Mouse (Mus musculus) kidney, adult 18-20 months (tissue): ENCODE measurements around the gene Oas1g.
"Not testable (repeated sequence)": the region's sequence is repeated elsewhere in the genome, so short reads cannot be mapped to it uniquely, and the experiment has no call there.

Experiments
- DNase-seq: peaks from one replicate; pipeline ENCODE4 v3.0.0; 2021

Oas1g gene

GRCm38 (mm10) chr5:120887413-120887812 lies at the start of gene Oas1g:
Gene Oas1g (minus strand): TSS chr5:120887613.
- not testable (repeated sequence) for DNase-seq

GRCm38 (mm10) chr5:120933966-120934365 lies 46.6 kb upstream of the Oas1g start:
- DNase-seq: no peak

- DNase-seq: no peak
Measured at GRCm38 (mm10) chr5:120927036-120927435, 39.6 kb upstream of the Oas1g start.

- DNase-seq: not testable (repeated sequence)
Measured at GRCm38 (mm10) chr5:120926311-120926710, 38.9 kb upstream of the Oas1g start.

GRCm38 (mm10) chr5:120924520-120924919 lies 37.1 kb upstream of the Oas1g start:
- not testable (repeated sequence) for DNase-seq

GRCm38 (mm10) chr5:120923969-120924368 lies 36.6 kb upstream of the Oas1g start:
- no peak for DNase-seq

- no peak for DNase-seq
Measured at GRCm38 (mm10) chr5:120920296-120920695, 32.9 kb upstream of the Oas1g start.

- not testable (repeated sequence) for DNase-seq
Measured at GRCm38 (mm10) chr5:120919156-120919935, 31.9 kb upstream of the Oas1g start.

GRCm38 (mm10) chr5:120914204-120914603 lies 26.8 kb upstream of the Oas1g start, which contains the start of gene Oas1d:
Gene Oas1d (plus strand): TSS chr5:120914536.
- not testable (repeated sequence) for DNase-seq

GRCm38 (mm10) chr5:120908196-120908920 lies 20.9 kb upstream of the Oas1g start:
- no peak for DNase-seq

- DNase-seq: not testable (repeated sequence)
Measured at GRCm38 (mm10) chr5:120906791-120907733, 19.6 kb upstream of the Oas1g start, which contains the start of gene Oas1a. Gene Oas1a (minus strand): TSS chr5:120907521.

GRCm38 (mm10) chr5:120902056-120902455 lies 14.6 kb upstream of the Oas1g start:
- DNase-seq: no peak

- DNase-seq: no peak
Measured at GRCm38 (mm10) chr5:120900666-120901065, 13.3 kb upstream of the Oas1g start.

- no peak for DNase-seq
Measured at GRCm38 (mm10) chr5:120898726-120899125, 11.3 kb upstream of the Oas1g start.

GRCm38 (mm10) chr5:120898307-120898706 lies 10.9 kb upstream of the Oas1g start:
- DNase-seq: no peak

- no peak for DNase-seq
Measured at GRCm38 (mm10) chr5:120895231-120895900, 8.0 kb upstream of the Oas1g start.

GRCm38 (mm10) chr5:120894692-120895091 lies 7.3 kb upstream of the Oas1g start:
- DNase-seq: not testable (repeated sequence)

- DNase-seq: not testable (repeated sequence)
Measured at GRCm38 (mm10) chr5:120893866-120894265, 6.5 kb upstream of the Oas1g start.

GRCm38 (mm10) chr5:120892243-120892660 lies 4.8 kb upstream of the Oas1g start:
- no peak for DNase-seq

- peak; percentile 14 for DNase-seq
Measured at GRCm38 (mm10) chr5:120891566-120892242, 4.3 kb upstream of the Oas1g start.

- no peak for DNase-seq
Measured at GRCm38 (mm10) chr5:120890991-120891390, 3.6 kb upstream of the Oas1g start.
